Comparison of ENCODE assay signal across 31 mouse cellular contexts in genomic region chr11:106386409-106386808, GRCm38 (mm10). TPM values are rescaled to one million over a fixed set of nuclear protein-coding genes. Genes with fewer than 3 reads are reported as not detected.
DNase-seq lines count a peak whose midpoint lies in the region; ATAC-seq and TF ChIP-seq lines count a peak whose summit lies in the region.
"Had no signal": no experiment of that assay in that cellular context is flagged by ENCODE, and none has a peak within 500 bp of the region (broad histone marks: within the 10 kb centered on the region; RNA-seq: fewer than 3 reads in every experiment).

No protein-coding gene starts in this region.

- H3K27ac ChIP-seq in CH12.LX (ENCODE audit: insufficient read depth, low read depth) = no peak overlapping the region; the same call in 1 of the 2 replicates
- peak overlapping the region; percentile 96 for H3K27ac ChIP-seq in MEL (ENCODE audit: control insufficient read depth, low read depth, low read length)
- H3K27ac ChIP-seq: embryonic facial prominence, embryonic 12.5 days; embryonic facial prominence, embryonic 15.5 days; heart, embryonic 10.5 days; hindbrain, embryonic 12.5 days; hindbrain, embryonic 15.5 days had no signal

- no peak for TF ChIP-seq POLR2A in CH12.LX (IDR thresholded peaks at IDR 0.05; ENCODE audit: low read depth, low read length)
- no peak for TF ChIP-seq POLR2A in MEL (IDR thresholded peaks at IDR 0.05; ENCODE audit: control insufficient read depth in 1 of 2, insufficient read depth in 1 of 2, low read depth in 1 of 2, low read length in 2 of 2, poor library complexity in 1 of 2)

- peak overlapping the region; percentile 25 for H3K4me3 ChIP-seq in megakaryocyte, embryonic 14.5 days (replicated peaks)
- H3K4me3 ChIP-seq in CH12.LX (replicated peaks in 1 of 3; ENCODE audit: low read depth in 2 of 3, low read length in 2 of 3, poor library complexity in 1 of 3) (peak overlapping the region; percentile 39 to 93 (median 70)), MEL (ENCODE audit: control insufficient read depth in 1 of 2, insufficient read depth in 1 of 2, low read depth in 2 of 2, low read length in 2 of 2) (peak overlapping the region; percentile 64 to 80)
- H3K4me3 ChIP-seq: embryonic facial prominence, embryonic 12.5 days; embryonic facial prominence, embryonic 15.5 days; gastrocnemius, adult 2 months; heart, adult 2 months; heart, embryonic 10.5 days; hindbrain, embryonic 12.5 days; hindbrain, embryonic 15.5 days had no signal

- H3K4me1 ChIP-seq in megakaryocyte, embryonic 14.5 days = peaks cover 92% of the 10 kb centered on the region
- peaks cover 7 to 32% of the 10 kb centered on the region in 2 experiments; a peak in 3 of 4 replicates for H3K4me1 ChIP-seq in CH12.LX (ENCODE audit: control insufficient read depth in 1 of 2, insufficient read depth in 2 of 2)
- H3K4me1 ChIP-seq in MEL (ENCODE audit: control insufficient read depth in 1 of 2, insufficient read depth in 2 of 2, low read length in 2 of 2) = peaks cover 24 to 53% of the 10 kb centered on the region in 2 experiments
- H3K4me1 ChIP-seq: hindbrain, embryonic 12.5 days; hindbrain, embryonic 15.5 days had no signal

- no peaks in the 10 kb centered on the region for H3K36me3 ChIP-seq in megakaryocyte, embryonic 14.5 days (replicated peaks; ENCODE audit: low read length)
- H3K36me3 ChIP-seq in CH12.LX (replicated peaks in 1 of 2; ENCODE audit: control insufficient read depth in 1 of 2, insufficient read depth in 1 of 2, low read length in 1 of 2) (peaks cover 7 to 49% of the 10 kb centered on the region in 2 experiments), MEL (ENCODE audit: control insufficient read depth in 1 of 2, insufficient read depth in 2 of 2, low read length in 2 of 2) (peaks cover 0 to 50% of the 10 kb centered on the region in 2 experiments; a peak in 2 of 4 replicates)
- H3K36me3 ChIP-seq: embryonic facial prominence, embryonic 12.5 days; embryonic facial prominence, embryonic 15.5 days; heart, embryonic 10.5 days; hindbrain, embryonic 12.5 days; hindbrain, embryonic 15.5 days had no signal

- H3K4me2 ChIP-seq in CH12.LX (ENCODE audit: insufficient read depth, low read depth, poor library complexity, severe bottlenecking) = peak overlapping the region; percentile 94
- H3K4me2 ChIP-seq: embryonic facial prominence, embryonic 12.5 days; embryonic facial prominence, embryonic 15.5 days; hindbrain, embryonic 12.5 days; hindbrain, embryonic 15.5 days had no signal

- no peaks in the 10 kb centered on the region for H3K9me3 ChIP-seq in megakaryocyte, embryonic 14.5 days
- H3K9me3 ChIP-seq in CH12.LX (replicated peaks; ENCODE audit: low read length) (no peaks in the 10 kb centered on the region), MEL (replicated peaks; ENCODE audit: insufficient read depth, low read length) (no peaks in the 10 kb centered on the region)
- H3K9me3 ChIP-seq: embryonic facial prominence, embryonic 12.5 days; embryonic facial prominence, embryonic 15.5 days; heart, embryonic 10.5 days; hindbrain, embryonic 12.5 days; hindbrain, embryonic 15.5 days had no signal

- TF ChIP-seq CTCF in CH12.LX (conservative IDR thresholded peaks at IDR 0.05 in 1 of 2, IDR thresholded peaks at IDR 0.05 in 1 of 2; ENCODE audit: low read depth in 2 of 2, low read length in 2 of 2) = no peak
- TF ChIP-seq CTCF in MEL (IDR thresholded peaks at IDR 0.05 in 2 of 3, conservative IDR thresholded peaks at IDR 0.05 in 1 of 3; ENCODE audit: control insufficient read depth in 1 of 3, insufficient read depth in 1 of 3, low read depth in 2 of 3, low read length in 3 of 3, poor library complexity in 1 of 3, severe bottlenecking in 1 of 3) = no peak

- no peaks in the 10 kb centered on the region; the same call in 1 of the 2 replicates for H3K79me2 ChIP-seq in CH12.LX (replicated peaks; ENCODE audit: control insufficient read depth, extremely low read depth, insufficient read depth, poor library complexity, severe bottlenecking)
- H3K79me2 ChIP-seq in MEL (ENCODE audit: control insufficient read depth, insufficient read depth, low read length, poor library complexity) = peaks cover 14% of the 10 kb centered on the region

- TF ChIP-seq EP300 in CH12.LX (IDR thresholded peaks at IDR 0.05; ENCODE audit: low read length) (no peak), MEL (IDR thresholded peaks at IDR 0.05; ENCODE audit: low read depth in 1 of 2, low read length in 2 of 2) (peak in 1 of 2 experiments; percentile 61; a peak in 2 of 4 replicates)

- in situ Hi-C loops in CH12.LX (cut with MboI; ENCODE audit: low pct_ligation_motif_present, low pct_unique_long_range_greater_than_20kb, low sequenced_read_pairs) = no loop called here

- no peaks in the 10 kb centered on the region for H3K27me3 ChIP-seq in megakaryocyte, embryonic 14.5 days (replicated peaks)
- no peaks in the 10 kb centered on the region for H3K27me3 ChIP-seq in CH12.LX (replicated peaks)
- H3K27me3 ChIP-seq in MEL (ENCODE audit: control insufficient read depth in 1 of 2, insufficient read depth in 2 of 2, low read length in 2 of 2) = no peaks in the 10 kb centered on the region
- H3K27me3 ChIP-seq: embryonic facial prominence, embryonic 12.5 days; embryonic facial prominence, embryonic 15.5 days; hindbrain, embryonic 12.5 days; hindbrain, embryonic 15.5 days had no signal

- TF ChIP-seq RAD21 in CH12.LX (IDR thresholded peaks at IDR 0.05; ENCODE audit: low read depth, low read length) = no peak
- no peak for TF ChIP-seq RAD21 in MEL (IDR thresholded peaks at IDR 0.05; ENCODE audit: low read depth, low read length)

- dilution Hi-C loops in CH12.LX (cut with MboI; ENCODE audit: extremely low pct_ligation_motif_present, extremely low pct_unique_long_range_greater_than_20kb, low sequenced_read_pairs) = no loop called here

- peak overlapping the region; percentile 97 for H3K9ac ChIP-seq in CH12.LX (ENCODE audit: insufficient read depth, low read depth)
- peak overlapping the region; percentile 46 for H3K9ac ChIP-seq in MEL (ENCODE audit: control insufficient read depth, low read depth, low read length, poor library complexity, severe bottlenecking)
- H3K9ac ChIP-seq: embryonic facial prominence, embryonic 12.5 days; embryonic facial prominence, embryonic 15.5 days; forebrain, postnatal 0 days; hindbrain, embryonic 12.5 days; hindbrain, embryonic 15.5 days had no signal

- DNase-seq in CH12.LX (ENCODE audit: extremely low read depth) (no peak), MEL (ENCODE audit: low read depth, low spot score) (peak; percentile 61)
- DNase-seq in heart, adult 11 months = no peak
- DNase-seq in left cerebral cortex, adult 8-10 months (ENCODE audit: low spot score in 2 of 2) = no peak
- DNase-seq in cerebellum, postnatal 36 days = no peak
- DNase-seq: adrenal gland, postnatal 10 days; adrenal gland, postnatal 36 days; cerebellum, adult 18-20 months; cerebellum, adult 9-10 months; cerebellum, postnatal 14 days; forebrain, postnatal 0 days; gastrocnemius, adult 2 months; gastrocnemius, postnatal 14 days; heart, adult 2 months had no signal

- ATAC-seq in megakaryocyte, adult 5-6 weeks (ENCODE audit: poor library complexity, severe bottlenecking) = no peak
- ATAC-seq in megakaryocyte progenitor cell, adult 5-6 weeks (replicated peaks; ENCODE audit: poor library complexity) = 0 out of 2 replicates have a peak, but pooled peaks have one; percentile 24
- ATAC-seq: forebrain, embryonic 14.5 days; forebrain, postnatal 0 days; Patski had no signal

TF ChIP-seq in CH12.LX, 34 proteins besides CTCF, POLR2A, EP300 and RAD21 (continues in another document):
- no peak for TF ChIP-seq ZMIZ1 (IDR thresholded peaks at IDR 0.05; ENCODE audit: low read depth, low read length)

RNA-seq across cellular contexts. Expression of gene Icam2, which starts 1.5 kb away (rescaled TPM):
- 2.3 and 19.4 TPM in 2 replicates for polyA plus RNA-seq in megakaryocyte, embryonic 14.5 days (2012; ENCODE audit: insufficient read depth, low replicate concordance)
- total RNA-seq in megakaryocyte, adult 5-6 weeks (2015) = 24.5 and 28.2 TPM in 2 replicates
- total RNA-seq in megakaryocyte, adult 5-6 weeks (2017) = 49.3 and 62.2 TPM in 2 replicates
- total RNA-seq in CH12.LX (2012; rRNA removed) (15.3 and 27.3 TPM in 2 replicates), CH12.LX (2014; rRNA removed) (40.1 and 44.3 TPM in 2 replicates), MEL (2012; rRNA removed) (58.1 and 82.7 TPM in 2 replicates)
- polyA plus RNA-seq in CH12.LX (2012; ENCODE audit: insufficient read length, low read depth) (23.7 and 26.7 TPM in 2 replicates), MEL (2012; ENCODE audit: insufficient read depth in 1 of 2, insufficient read length in 2 of 2, low read depth in 1 of 2, low replicate concordance in 2 of 2, missing spikeins in 1 of 2) (10 to 100 TPM in 1 of 2 experiments, not detected in 1; 49.6 TPM)
- 59.9 and 60.3 TPM in 2 replicates for total RNA-seq in megakaryocyte progenitor cell, adult 5-6 weeks (2015)
- total RNA-seq in megakaryocyte progenitor cell, adult 5-6 weeks (2017) = 87.1 and 123 TPM in 2 replicates
- 1 to 10 TPM; 2.0 to 2.3 (median 2.2) TPM for total RNA-seq in left cerebral cortex, adult 8-10 months (2022)
- polyA plus RNA-seq: C2C12, Patski had no signal

RNA-seq across cellular contexts. Expression of gene Prr29, which starts 21.1 kb away (rescaled TPM):
- not detected in 2 replicates for polyA plus RNA-seq in megakaryocyte, embryonic 14.5 days (2012; ENCODE audit: insufficient read depth, low replicate concordance)
- not detected in 2 replicates for total RNA-seq in megakaryocyte, adult 5-6 weeks (2015)
- total RNA-seq in megakaryocyte, adult 5-6 weeks (2017) = not detected in 2 replicates
- 0.17 TPM in 1 of 2 replicates, not detected in the other for total RNA-seq in CH12.LX (2012; rRNA removed)
- total RNA-seq in CH12.LX (2014; rRNA removed) = not detected in 2 replicates
- polyA plus RNA-seq in CH12.LX (2012; ENCODE audit: insufficient read length, low read depth) = 0.21 TPM in 1 of 2 replicates, not detected in the other
- total RNA-seq in MEL (2012; rRNA removed) = not detected in 2 replicates
- polyA plus RNA-seq in MEL (2012; ENCODE audit: insufficient read depth in 1 of 2, insufficient read length in 2 of 2, low read depth in 1 of 2, low replicate concordance in 2 of 2, missing spikeins in 1 of 2) = under 1 TPM in 1 of 2 experiments, not detected in 1; 0.61 TPM
- not detected in 2 replicates for total RNA-seq in megakaryocyte progenitor cell, adult 5-6 weeks (2015)
- total RNA-seq in megakaryocyte progenitor cell, adult 5-6 weeks (2017) = not detected in 2 replicates
- total RNA-seq in left cerebral cortex, adult 8-10 months (2022) = not detected
- total RNA-seq: adrenal gland, adult 18-20 months; adrenal gland, postnatal 36 days; common myeloid progenitor, adult 5-6 weeks; ES-E14; forebrain, postnatal 0 days; hematopoietic stem cell, adult 5-6 weeks had no signal
- polyA plus RNA-seq: C2C12; embryonic facial prominence, embryonic 12.5 days; forebrain, embryonic 11.5 days; forebrain, embryonic 14.5 days; frontal cortex, adult 2 months; hindbrain, embryonic 12.5 days; hindbrain, embryonic 15.5 days; Patski had no signal

RNA-seq across cellular contexts. Expression of gene Scn4a, which starts 33.3 kb away (rescaled TPM):
- not detected in 2 replicates for polyA plus RNA-seq in megakaryocyte, embryonic 14.5 days (2012; ENCODE audit: insufficient read depth, low replicate concordance)
- total RNA-seq in megakaryocyte, adult 5-6 weeks (2015) = 0.07 TPM in 1 of 2 replicates, not detected in the other
- total RNA-seq in megakaryocyte, adult 5-6 weeks (2017) = not detected in 2 replicates
- total RNA-seq in CH12.LX (2012; rRNA removed) (0.50 and 0.64 TPM in 2 replicates), CH12.LX (2014; rRNA removed) (0.55 and 0.57 TPM in 2 replicates), MEL (2012; rRNA removed) (0.15 and 0.16 TPM in 2 replicates)
- polyA plus RNA-seq in CH12.LX (2012; ENCODE audit: insufficient read length, low read depth) (0.97 and 1.00 TPM in 2 replicates), MEL (2012; ENCODE audit: insufficient read depth in 1 of 2, insufficient read length in 2 of 2, low read depth in 1 of 2, low replicate concordance in 2 of 2, missing spikeins in 1 of 2) (under 1 TPM in 1 of 2 experiments, not detected in 1; 0.04 TPM)
- 0.12 TPM in 1 of 2 replicates, not detected in the other for total RNA-seq in megakaryocyte progenitor cell, adult 5-6 weeks (2015)
- total RNA-seq in megakaryocyte progenitor cell, adult 5-6 weeks (2017) = 0.03 TPM in 1 of 2 replicates, not detected in the other
- under 1 TPM in 3 of 4 experiments, not detected in 1; 0.04 to 0.43 (median 0.11) TPM for total RNA-seq in left cerebral cortex, adult 8-10 months (2022)
- total RNA-seq: forebrain, postnatal 0 days; hematopoietic stem cell, adult 5-6 weeks had no signal
- polyA plus RNA-seq: forebrain, embryonic 11.5 days; forebrain, embryonic 14.5 days; hindbrain, embryonic 12.5 days; hindbrain, embryonic 15.5 days had no signal

Comparison
In these comparisons a context has a peak if more than half of its experiments do, and no peak if none do; other contexts are left out.
1. RNA of gene Icam2, which starts 1.5 kb away (total RNA-seq): 59.9 to 123 TPM in megakaryocyte progenitor cell, adult 5-6 weeks, 58.1 to 82.7 TPM in MEL, 24.5 to 62.2 TPM in megakaryocyte, adult 5-6 weeks and 15.3 to 44.3 TPM in CH12.LX; 2.0 to 2.3 TPM in left cerebral cortex, adult 8-10 months; every median in the first group is over 4 times any median in the second.
2. Peak in every context shown above with its lines, with median percentiles within 50 percentile points of each other: H3K4me3 ChIP-seq.